Mouse (Mus musculus) liver, embryonic 18 days (tissue): ENCODE results near the gene Blnk. TPM values are rescaled to one million over a fixed set of nuclear protein-coding genes. Genes with fewer than 3 reads are reported as not detected.

Source experiments
- polyA plus RNA-seq: library from polyadenylated mRNA; depleted of rRNA; stranded (reverse); fragments of >200 nt; gene quantifications from 2 replicates; pipeline ENCODE4 v1.2.3, GENCODE M21; 2012; rRNA removed

The Blnk gene
- polyA plus RNA-seq = 1.7 and 2.5 TPM in 2 replicates

GRCm38 (mm10) chr19:40994057-40994585, at the start of gene Blnk:
Gene Blnk (minus strand): TSS chr19:40994535.

GRCm38 (mm10) chr19:41029219-41029618, 34.9 kb upstream of the Blnk start, which contains the start of gene Dntt:
Gene Dntt (plus strand): TSS chr19:41029275.

GRCm38 (mm10) chr19:40894519-40895392, 99.6 kb downstream of the Blnk start, which contains the start of gene Zfp518a:
Gene Zfp518a (plus strand): TSS chr19:40894705.

Other genes starting within 250 kb of the Blnk start
- 0.41 and 0.49 TPM in 2 replicates for gene Cc2d2b, start 245.8 kb downstream of the Blnk start, polyA plus RNA-seq
- gene Ccnj, start 163.3 kb downstream of the Blnk start, polyA plus RNA-seq = 2.8 and 3.0 TPM in 2 replicates
- 2.3 and 2.5 TPM in 2 replicates for gene Zfp518a, start 99.8 kb downstream of the Blnk start, polyA plus RNA-seq
- gene Dntt, start 34.7 kb upstream of the Blnk start, polyA plus RNA-seq = 0.02 and 0.06 TPM in 2 replicates
- gene Opalin, start 82.6 kb upstream of the Blnk start, polyA plus RNA-seq = not detected in 2 replicates
- gene Tll2, start 212.3 kb upstream of the Blnk start, polyA plus RNA-seq = not detected in 2 replicates